Mouse (Mus musculus): ENCODE data around the gene Luc7l. TPM values are rescaled to one million over a fixed set of nuclear protein-coding genes. Genes with fewer than 3 reads are reported as not detected.

The Luc7l gene
- total RNA-seq (2021) = 10 to 100 TPM; 80.8 to 85.2 TPM
- long read RNA-seq, experiment 1, transcript Luc7l-201 (9 exons, 1,700 nt) = minor isoform, 5 of 26 reads
- long read RNA-seq, experiment 1, transcript Luc7l-206 (10 exons, 1,672 nt) = major isoform, 11 of 26 reads
- long read RNA-seq, experiment 1, partial matches to known transcripts = 2 of 26 reads
- long read RNA-seq, experiment 1, other reads (novel, unspliced or antisense) = 5 of 26 reads
- long read RNA-seq, experiment 2, full-length matches to known transcripts = 48 of 85 reads
- long read RNA-seq, experiment 2, partial matches to known transcripts = 17 of 85 reads
- long read RNA-seq, experiment 2, other reads (novel, unspliced or antisense) = 20 of 85 reads

GRCm38 (mm10) chr17:26252539-26253251 is at the start of gene Luc7l:
Luc7l (plus strand) TSS chr17:26252896.
- DNase-seq (ENCODE audit: low spot score in 2 of 2) = peak; percentile 83 to 89

GRCm38 (mm10) chr17:26203321-26203811 is 49.3 kb upstream of the Luc7l start:
- no peak for DNase-seq (ENCODE audit: low spot score in 2 of 2)

- no peak for DNase-seq (ENCODE audit: low spot score in 2 of 2)
Observed at GRCm38 (mm10) chr17:26204766-26205165, 47.9 kb upstream of the Luc7l start.

GRCm38 (mm10) chr17:26206392-26206791 is 46.3 kb upstream of the Luc7l start:
- DNase-seq (ENCODE audit: low spot score in 2 of 2) = no peak

DNA sequence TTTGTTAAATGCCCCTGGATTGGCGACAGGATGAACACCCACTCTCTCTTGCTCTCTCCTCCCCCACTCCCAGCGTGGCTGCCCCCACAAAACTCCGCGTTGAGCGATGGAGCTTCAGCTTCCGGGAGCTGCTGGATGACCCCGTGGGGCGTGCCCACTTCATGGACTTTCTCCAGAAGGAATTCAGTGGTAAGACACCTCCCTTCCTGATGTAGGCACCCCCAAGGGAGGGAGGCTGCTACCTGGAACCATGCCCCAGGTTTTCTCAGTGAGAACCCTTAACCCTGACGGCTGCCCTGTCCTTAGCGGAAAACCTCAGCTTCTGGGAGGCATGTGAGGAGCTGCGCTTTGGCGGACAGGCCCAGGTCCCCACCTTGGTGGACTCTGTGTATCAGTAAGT is 45.0 kb upstream of the Luc7l start, which contains the start of gene Arhgdig:
Gene Arhgdig (minus strand): TSS at position 101 of the 400 bp plus-strand sequence.
- DNase-seq (ENCODE audit: low spot score in 2 of 2) = no peak

GRCm38 (mm10) chr17:26212241-26212640 is 40.5 kb upstream of the Luc7l start:
- DNase-seq (ENCODE audit: low spot score in 2 of 2) = no peak

DNA sequence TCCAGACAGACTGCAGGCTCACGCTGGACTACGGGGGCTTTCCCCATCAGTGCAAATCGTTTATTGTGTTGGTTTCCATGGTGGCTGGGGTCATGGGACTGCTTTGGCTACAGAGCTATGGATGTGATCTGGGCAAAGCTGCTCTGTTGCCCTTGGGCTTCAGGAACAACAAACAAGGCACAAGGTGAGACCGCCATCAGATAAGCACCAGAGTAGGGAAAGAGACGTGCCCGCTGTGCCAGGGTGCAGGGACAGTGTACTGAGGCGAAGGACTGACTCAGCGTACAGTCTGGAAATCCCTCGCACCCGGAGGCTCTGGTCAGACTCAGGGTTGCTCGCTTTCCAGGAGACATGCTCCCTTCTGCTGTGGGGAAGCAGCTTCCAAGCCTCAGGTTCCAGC is 40.0 kb upstream of the Luc7l start:
- DNase-seq (ENCODE audit: low spot score in 2 of 2) = no peak

- no peak for DNase-seq (ENCODE audit: low spot score in 2 of 2)
Observed at GRCm38 (mm10) chr17:26221508-26221907, 31.2 kb upstream of the Luc7l start.

- DNase-seq (ENCODE audit: low spot score in 2 of 2) = no peak
Observed at GRCm38 (mm10) chr17:26225150-26225549, 27.5 kb upstream of the Luc7l start.

DNA sequence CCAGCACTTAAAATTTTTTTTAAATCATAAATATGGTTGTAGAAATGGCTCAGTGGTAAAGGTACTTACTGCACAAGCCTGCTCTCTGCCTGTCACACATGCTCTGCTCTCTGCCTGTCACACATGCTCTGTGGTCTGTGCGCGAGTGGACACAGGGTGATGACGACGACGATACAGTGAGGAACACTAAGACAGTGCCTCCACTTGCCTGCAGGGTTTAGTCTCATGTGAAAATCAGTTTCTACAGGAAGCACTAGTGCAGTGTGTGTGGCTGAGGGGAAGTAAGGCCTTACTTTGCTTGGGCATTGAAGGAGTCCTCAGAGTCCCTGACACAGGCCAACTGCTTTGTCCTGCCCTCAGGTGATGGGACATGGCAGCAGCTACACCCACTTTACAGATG is 22.9 kb upstream of the Luc7l start:
- no peak for DNase-seq (ENCODE audit: low spot score in 2 of 2)

GRCm38 (mm10) chr17:26231156-26231555 is 21.5 kb upstream of the Luc7l start:
- DNase-seq (ENCODE audit: low spot score in 2 of 2) = no peak

DNA sequence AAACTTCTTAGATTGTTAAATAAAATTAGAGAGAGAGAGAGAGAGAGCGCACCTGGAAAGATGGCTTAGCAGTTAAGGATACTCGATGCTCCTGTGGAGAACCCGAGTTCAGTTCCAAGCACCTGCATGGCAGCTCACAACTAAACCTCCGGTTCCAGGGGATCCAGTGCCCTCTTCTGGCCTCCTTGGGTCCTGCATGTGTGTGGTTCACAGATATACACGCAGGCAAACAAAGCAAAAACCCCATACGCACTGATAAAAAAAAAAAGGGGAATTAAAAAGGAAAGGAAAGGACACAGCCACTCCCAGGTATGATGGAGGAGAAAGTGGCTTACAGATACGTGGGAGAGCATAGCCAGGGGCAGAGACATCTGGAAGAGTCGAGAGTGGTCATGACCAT is 19.8 kb upstream of the Luc7l start:
- DNase-seq (ENCODE audit: low spot score in 2 of 2) = no peak

DNA sequence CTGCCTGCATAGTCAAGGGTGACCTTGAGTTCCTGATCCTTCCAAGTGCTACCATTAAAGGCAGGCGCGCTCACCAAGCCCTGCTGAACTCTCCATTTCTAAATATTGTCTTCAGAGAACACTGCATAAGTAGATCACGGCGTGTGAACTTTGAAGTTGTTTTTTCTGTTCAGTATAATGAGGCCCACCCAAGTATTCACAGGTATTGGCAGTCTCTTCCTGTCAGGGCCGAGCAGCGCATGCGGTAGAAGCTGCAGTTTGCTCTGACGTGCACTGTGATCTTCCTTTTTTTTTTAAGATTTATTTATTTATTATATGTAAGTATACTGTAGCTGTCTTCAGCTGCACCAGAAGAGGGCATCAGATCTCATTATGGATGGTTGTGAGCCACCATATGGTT is 18.3 kb upstream of the Luc7l start:
- DNase-seq (ENCODE audit: low spot score in 2 of 2) = no peak

- DNase-seq (ENCODE audit: low spot score in 2 of 2) = no peak
Observed at GRCm38 (mm10) chr17:26235077-26235815, 17.4 kb upstream of the Luc7l start.

DNA sequence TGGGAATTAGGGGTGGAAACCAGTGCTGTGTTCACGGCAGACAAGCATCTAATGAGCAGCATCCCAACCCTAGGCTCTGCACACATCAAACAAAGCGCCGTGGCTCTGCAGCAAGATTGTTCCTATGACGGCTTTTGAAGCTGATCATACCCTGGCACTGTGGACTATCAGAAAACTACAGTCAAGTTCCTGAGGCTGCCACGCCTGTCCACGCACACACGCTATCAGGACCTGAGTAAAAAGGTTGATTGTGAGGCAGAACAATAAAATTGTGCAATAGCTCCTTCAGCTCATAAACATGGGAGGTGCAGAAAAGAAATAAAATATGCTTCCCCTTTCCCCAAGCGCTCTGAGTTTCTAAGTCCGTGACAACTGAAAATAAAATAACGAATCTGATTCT is 15.0 kb upstream of the Luc7l start:
- no peak for DNase-seq (ENCODE audit: low spot score in 2 of 2)

GRCm38 (mm10) chr17:26239551-26239950 is 13.1 kb upstream of the Luc7l start:
- no peak for DNase-seq (ENCODE audit: low spot score in 2 of 2)

DNA sequence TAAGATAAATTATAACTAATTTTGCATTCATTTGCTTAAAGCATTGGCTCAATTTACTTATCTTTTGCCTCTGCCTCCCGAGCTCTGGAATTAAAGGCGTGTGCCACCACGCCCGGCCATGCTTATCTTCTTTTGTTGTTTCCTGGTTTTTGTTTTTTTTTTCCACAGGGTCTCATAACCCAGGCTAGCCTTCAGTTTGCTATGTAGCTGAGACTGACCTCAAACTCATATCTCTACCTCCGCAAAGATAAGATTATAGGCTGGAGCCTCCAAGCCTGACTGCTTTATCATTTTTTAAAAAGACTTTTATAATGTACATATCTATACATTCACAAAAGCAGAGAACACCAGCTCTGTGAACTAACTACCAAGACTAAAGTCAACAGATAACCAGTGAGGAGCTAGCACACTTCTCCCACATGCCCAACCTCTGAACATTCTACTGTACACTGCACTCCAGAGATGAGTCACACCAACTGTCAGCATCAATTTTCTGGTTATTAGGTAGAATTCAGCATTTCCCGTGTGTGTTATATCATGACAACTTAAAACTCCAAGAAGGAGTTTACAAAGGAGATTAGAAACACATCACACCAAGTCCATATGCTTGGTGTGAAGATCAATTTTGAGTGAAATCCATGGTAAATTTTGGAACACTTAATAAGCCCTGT is 12.4 kb upstream of the Luc7l start:
- DNase-seq (ENCODE audit: low spot score in 2 of 2) = no peak

DNA sequence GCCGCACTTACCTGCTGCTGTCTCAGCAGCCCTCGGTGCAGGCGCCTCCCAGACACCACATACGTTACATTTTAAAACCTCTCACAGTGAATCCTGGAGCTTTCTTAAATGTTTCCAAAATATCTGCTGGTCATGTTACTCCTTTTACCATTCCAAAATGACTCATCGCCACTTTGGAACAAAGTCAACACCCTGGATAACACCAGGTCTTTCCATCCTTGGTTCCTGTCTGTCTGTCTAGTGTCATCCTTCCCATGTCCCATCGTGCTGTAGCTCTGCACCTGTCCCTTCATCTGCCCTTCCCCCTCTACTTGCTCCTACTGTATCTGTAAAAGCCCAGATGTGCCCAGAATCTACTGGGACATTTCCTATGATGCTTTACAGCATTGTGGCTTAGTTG is 11.7 kb upstream of the Luc7l start:
- no peak for DNase-seq (ENCODE audit: low spot score in 2 of 2)

DNA sequence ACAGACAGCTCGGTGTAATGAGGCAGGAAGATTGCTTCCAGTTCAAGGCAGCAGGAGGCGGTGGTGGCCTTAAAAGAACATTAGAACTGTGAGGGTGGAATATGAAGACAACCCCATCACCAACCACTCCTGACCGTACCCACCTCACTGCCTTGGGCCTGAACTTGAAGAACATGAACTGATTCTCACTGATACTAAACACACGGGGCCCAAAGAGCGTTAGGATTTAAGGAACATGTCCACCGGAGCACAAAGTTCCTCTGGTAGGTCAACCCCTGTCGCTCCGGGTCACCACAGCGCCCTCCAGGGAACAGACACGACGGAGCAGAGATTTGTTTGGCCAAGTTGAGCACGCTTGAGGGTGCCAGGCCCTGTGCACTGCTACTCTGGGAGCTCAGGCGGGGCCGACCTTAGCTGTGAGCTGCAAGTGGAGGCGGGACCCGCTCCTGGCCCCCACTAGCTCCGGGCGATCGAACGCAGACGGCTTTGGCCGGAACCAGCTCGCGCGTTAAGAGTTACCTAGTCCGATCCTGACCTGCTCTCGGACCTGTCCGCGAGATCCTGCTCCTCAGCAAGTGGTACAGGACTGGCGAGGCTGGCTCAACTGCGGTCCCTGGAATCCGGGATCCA is 9.1 kb upstream of the Luc7l start:
- DNase-seq (ENCODE audit: low spot score in 2 of 2) = peak; percentile 38 to 62

DNA sequence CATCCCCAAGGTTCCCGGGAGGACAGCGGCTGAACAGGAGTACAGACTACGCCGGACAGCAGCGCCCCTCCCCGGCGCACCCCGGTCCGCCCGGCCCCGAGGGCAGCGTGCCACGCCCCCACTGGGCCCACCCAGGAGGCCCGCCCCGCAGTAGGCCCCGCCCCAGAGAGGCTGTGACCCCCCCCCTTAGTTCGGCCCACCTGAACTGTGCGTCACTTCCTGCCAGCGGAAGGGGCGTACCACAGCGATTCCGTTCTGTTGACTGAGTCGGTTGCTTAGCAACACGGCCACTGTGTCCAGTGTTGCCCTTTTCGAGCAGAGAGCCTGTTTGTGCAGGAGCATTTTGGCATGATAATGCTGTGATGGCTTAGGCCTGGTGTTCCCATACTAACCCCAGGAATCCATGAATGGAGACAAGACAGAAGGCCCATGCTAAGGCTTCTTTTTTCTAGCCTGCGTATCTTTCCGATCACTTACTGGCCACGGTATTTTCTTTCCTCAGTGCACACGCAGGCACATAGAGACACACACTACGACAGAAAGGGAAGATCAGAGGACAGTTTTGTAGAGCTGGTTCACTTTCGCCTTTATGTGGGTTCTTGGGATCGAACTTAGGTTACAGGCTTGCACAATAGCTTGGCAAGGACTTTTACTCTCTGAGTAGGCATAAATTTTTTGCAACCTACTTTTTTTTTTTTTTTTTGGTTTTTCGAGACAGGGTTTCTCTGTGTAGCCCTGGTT is 8.4 kb upstream of the Luc7l start, which contains the start of gene Fam234a:
Gene Fam234a (minus strand): TSS at position 142 of the 741 bp plus-strand sequence.
- peak; percentile 86 to 90 for DNase-seq (ENCODE audit: low spot score in 2 of 2)
